Mouse (Mus musculus): ENCODE measurements around the gene Pax5.

GRCm38 (mm10) chr4:44532731-44533130 is 177.6 kb downstream of the Pax5 start:
- no peak for TF ChIP-seq EP300 (IDR thresholded peaks at IDR 0.05; ENCODE audit: low read depth)
- TF ChIP-seq CTCF (IDR thresholded peaks at IDR 0.05; ENCODE audit: low read depth): no peak

Data from liver, postnatal 0 days (tissue).